Mouse (Mus musculus) cerebellum, adult 9-11 months (tissue): Measurements from ENCODE around the gene Adamts17.

Source experiments
- DNase-seq: peaks from one replicate; pipeline ENCODE4 v3.0.0; 2022

Gene Adamts17

GRCm38 (mm10) chr7:66935041-66935440 is 95.5 kb downstream of the Adamts17 start:
- no peak for DNase-seq

- no peak for DNase-seq
Measured at GRCm38 (mm10) chr7:66936042-66936755, 96.7 kb downstream of the Adamts17 start.

- DNase-seq: no peak
Measured at GRCm38 (mm10) chr7:66936911-66937310, 97.4 kb downstream of the Adamts17 start.

- DNase-seq: no peak
Measured at GRCm38 (mm10) chr7:66938988-66939783, 99.7 kb downstream of the Adamts17 start.

- DNase-seq: no peak
Measured at GRCm38 (mm10) chr7:66940761-66941160, 101.2 kb downstream of the Adamts17 start.

GRCm38 (mm10) chr7:66949006-66949405 is 109.5 kb downstream of the Adamts17 start:
- DNase-seq: no peak

- no peak for DNase-seq
Measured at GRCm38 (mm10) chr7:66952921-66953320, 113.4 kb downstream of the Adamts17 start.

GRCm38 (mm10) chr7:66954073-66954472 is 114.5 kb downstream of the Adamts17 start:
- no peak for DNase-seq

GRCm38 (mm10) chr7:66954723-66955122 is 115.2 kb downstream of the Adamts17 start:
- no peak for DNase-seq

- no peak for DNase-seq
Measured at GRCm38 (mm10) chr7:66955455-66955919, 116.0 kb downstream of the Adamts17 start.

GRCm38 (mm10) chr7:66955978-66956377 is 116.4 kb downstream of the Adamts17 start:
- no peak for DNase-seq

- DNase-seq: no peak
Measured at GRCm38 (mm10) chr7:66957764-66958163, 118.2 kb downstream of the Adamts17 start.

GRCm38 (mm10) chr7:66960246-66961033 is 120.9 kb downstream of the Adamts17 start:
- DNase-seq: no peak

GRCm38 (mm10) chr7:66962736-66963135 is 123.2 kb downstream of the Adamts17 start:
- DNase-seq: no peak

- no peak for DNase-seq
Measured at GRCm38 (mm10) chr7:66963541-66963940, 124.0 kb downstream of the Adamts17 start.

GRCm38 (mm10) chr7:66966541-66967205 is 127.1 kb downstream of the Adamts17 start:
- no peak for DNase-seq

GRCm38 (mm10) chr7:66967206-66967919 is 127.8 kb downstream of the Adamts17 start:
- DNase-seq: no peak

- DNase-seq: no peak
Measured at GRCm38 (mm10) chr7:66968661-66969060, 129.1 kb downstream of the Adamts17 start.

GRCm38 (mm10) chr7:66969199-66969598 is 129.7 kb downstream of the Adamts17 start:
- DNase-seq: no peak

- no peak for DNase-seq
Measured at GRCm38 (mm10) chr7:66970235-66970634, 130.7 kb downstream of the Adamts17 start.

- DNase-seq: no peak
Measured at GRCm38 (mm10) chr7:66970974-66971373, 131.4 kb downstream of the Adamts17 start.

- DNase-seq: no peak
Measured at GRCm38 (mm10) chr7:66974859-66975258, 135.3 kb downstream of the Adamts17 start.
